Mouse (Mus musculus) small intestine, adult 2 months (tissue): ENCODE results near the gene Arih2. TPM values are rescaled to one million over a fixed set of nuclear protein-coding genes. Genes with fewer than 3 reads are reported as not detected.

ENCODE experiments used
- H3K27ac ChIP-seq: fragments of 200-500 bp; 2 replicates; pipeline ENCODE4 v1.5.1; 2012; ENCODE audit warnings: low read depth, low read length, control low read depth, inconsistent platforms; ENCODE audit not compliant: insufficient read depth
- H3K27me3 ChIP-seq: fragments of 200-500 bp; 2 replicates; pipeline ENCODE4 v1.6.1; 2012; ENCODE audit warnings: mild to moderate bottlenecking, moderate library complexity, low read length, inconsistent platforms; ENCODE audit not compliant: control insufficient read depth, insufficient read depth
- H3K36me3 ChIP-seq: fragments of 200-500 bp; 2 replicates; pipeline ENCODE4 v1.6.1; 2012; ENCODE audit warnings: mild to moderate bottlenecking, low read length, control low read depth, inconsistent platforms; ENCODE audit not compliant: control insufficient read depth, insufficient read depth
- H3K4me1 ChIP-seq: fragments of 200-500 bp; 2 replicates; pipeline ENCODE4 v1.6.1; 2012; ENCODE audit warnings: low read length, inconsistent platforms, mixed read lengths; ENCODE audit not compliant: control insufficient read depth, insufficient read depth, insufficient read length
- H3K4me3 ChIP-seq: fragments of 200-500 bp; 2 replicates; pipeline ENCODE4 v1.5.1; 2012; ENCODE audit warnings: low read depth, mild to moderate bottlenecking, control low read depth, inconsistent platforms, low read length, moderate library complexity
- CTCF ChIP-seq: fragments of 200-500 bp; IDR thresholded peaks from 2 replicates; pipeline ENCODE4 v1.5.1; 2012; ENCODE audit warnings: low read depth, mild to moderate bottlenecking, control low read depth, inconsistent platforms, low read length, moderate library complexity, mixed read lengths; ENCODE audit not compliant: insufficient replicate concordance, insufficient read length; ENCODE audit errors: extremely low read depth
- POLR2A ChIP-seq: fragments of 200-500 bp; IDR thresholded peaks from 2 replicates; pipeline ENCODE4 v1.6.1; 2012; ENCODE audit warnings: low read depth, mild to moderate bottlenecking, control low read depth, inconsistent platforms, low read length, moderate library complexity
- WGBS: fragments of 180-500 bp; shearing (Covaris S2); methylation state at CpG from one replicate; pipeline ENCODE4 v1.1.7; 2018; 5-methylcytosine and 5-hydroxymethylcytosine counted together
- polyA plus RNA-seq: library from polyadenylated mRNA; depleted of rRNA; stranded (reverse); fragments of >200 nt; gene quantifications from 2 replicates; pipeline ENCODE4 v1.2.3, GENCODE M21; 2012; rRNA removed

Gene Arih2
- polyA plus RNA-seq, 1 experiment = 22.4 TPM

GRCm38 (mm10) chr9:108566815-108567776 is 82.1 kb downstream of the Arih2 start, which contains the start of gene Ndufaf3:
Gene Ndufaf3, minus strand, starts transcription at chr9:108567434.
- Histone ChIP-seq H3K4me1 (peaks cover 17% of the 10 kb centered on the region), H3K4me3 (peak within 1 kb of the TSS; percentile 92), H3K36me3 (peaks cover 16% of the 10 kb centered on the region), H3K27ac (peak within 1 kb of the TSS; percentile 96), H3K27me3 (no peaks in the 10 kb centered on the region)
- TF ChIP-seq CTCF = peak; percentile 91
- TF ChIP-seq POLR2A = peak; percentile 99
- under 1% methylated on average over 72 of the region's 73 CpGs for WGBS

- Histone ChIP-seq H3K4me3 (peak overlapping the region; percentile 92), H3K4me1 (peaks cover 20% of the 10 kb centered on the region), H3K36me3 (peaks cover 9% of the 10 kb centered on the region), H3K27ac (peak overlapping the region; percentile 96), H3K27me3 (no peaks in the 10 kb centered on the region)
- TF ChIP-seq CTCF (no peak), POLR2A (no peak)
- WGBS = 9% methylated on average over 35 of the region's 35 CpGs
Observed at GRCm38 (mm10) chr9:108565881-108566814, 83.0 kb downstream of the Arih2 start.

- peaks cover 16% of the 10 kb centered on the region; the same call in 1 of the 2 replicates for H3K4me1 ChIP-seq
- no peak overlapping the region for H3K4me3 ChIP-seq
- TF ChIP-seq CTCF (no peak), POLR2A (no peak)
- H3K27me3 ChIP-seq = no peaks in the 10 kb centered on the region
- H3K36me3 ChIP-seq = peaks cover 13% of the 10 kb centered on the region
- H3K27ac ChIP-seq = no peak overlapping the region
- 43% methylated on average over 7 of the region's 7 CpGs for WGBS
Observed at GRCm38 (mm10) chr9:108564131-108564530, 85.1 kb downstream of the Arih2 start.

- peaks cover 15% of the 10 kb centered on the region; the same call in 1 of the 2 replicates for H3K4me1 ChIP-seq
- WGBS = 85% methylated on average over 8 of the region's 8 CpGs
- H3K27me3 ChIP-seq = no peaks in the 10 kb centered on the region
- no peak overlapping the region for H3K4me3 ChIP-seq
- peaks cover 17% of the 10 kb centered on the region for H3K36me3 ChIP-seq
- no peak overlapping the region for H3K27ac ChIP-seq
- TF ChIP-seq CTCF (no peak), POLR2A (no peak)
Observed at GRCm38 (mm10) chr9:108563671-108564070, 85.5 kb downstream of the Arih2 start.

GRCm38 (mm10) chr9:108560227-108560841 is 88.9 kb downstream of the Arih2 start, which contains the start of gene Impdh2:
Gene Impdh2, plus strand, starts transcription at chr9:108560286.
- under 1% methylated on average over 53 of the region's 53 CpGs for WGBS
- Histone ChIP-seq H3K4me1 (peaks cover 6% of the 10 kb centered on the region; the same call in 1 of the 2 replicates), H3K4me3 (peak within 1 kb of the TSS; percentile 74), H3K27ac (0 out of 2 replicates have a peak within 1 kb of the TSS, but pooled peaks have one; percentile 5), H3K27me3 (no peaks in the 10 kb centered on the region), H3K36me3 (peaks cover 45% of the 10 kb centered on the region)
- peak; percentile 70; the same call in 1 of the 2 replicates for TF ChIP-seq POLR2A
- TF ChIP-seq CTCF = no peak

GRCm38 (mm10) chr9:108559169-108559568 is 90.0 kb downstream of the Arih2 start:
- H3K27ac ChIP-seq = no peak overlapping the region
- peaks cover 6% of the 10 kb centered on the region; the same call in 1 of the 2 replicates for H3K4me1 ChIP-seq
- H3K36me3 ChIP-seq = peaks cover 53% of the 10 kb centered on the region
- no peak overlapping the region for H3K4me3 ChIP-seq
- no peaks in the 10 kb centered on the region for H3K27me3 ChIP-seq
- WGBS = 91% methylated on average over 4 of the region's 4 CpGs
- TF ChIP-seq POLR2A = no peak
- TF ChIP-seq CTCF = no peak

Other genes starting within 250 kb of the Arih2 start
- gene Ccdc36, start 220.9 kb downstream of the Arih2 start, polyA plus RNA-seq = not detected in 2 replicates
- gene BC048562, start 212.9 kb downstream of the Arih2 start, polyA plus RNA-seq = not detected in 2 replicates
- gene Ccdc71, start 188.9 kb downstream of the Arih2 start, polyA plus RNA-seq = 11.8 and 20.1 TPM in 2 replicates
- 13.4 and 19.7 TPM in 2 replicates for gene Klhdc8b, start 187.8 kb downstream of the Arih2 start, polyA plus RNA-seq
- gene Lamb2, start 169.7 kb downstream of the Arih2 start, polyA plus RNA-seq = 22.3 and 23.3 TPM in 2 replicates
- 48.5 and 84.5 TPM in 2 replicates for gene Usp19, start 158.8 kb downstream of the Arih2 start, polyA plus RNA-seq
- gene Qars, start 141.7 kb downstream of the Arih2 start, polyA plus RNA-seq = 110 and 340 TPM in 2 replicates
- gene Qrich1, start 132.6 kb downstream of the Arih2 start, polyA plus RNA-seq = 38.4 and 76.2 TPM in 2 replicates
- 23.2 and 52.9 TPM in 2 replicates for gene Impdh2, start 89.1 kb downstream of the Arih2 start, polyA plus RNA-seq
- gene Ndufaf3, start 82.0 kb downstream of the Arih2 start, polyA plus RNA-seq = 19.8 and 26.2 TPM in 2 replicates
- gene Dalrd3, start 79.5 kb downstream of the Arih2 start, polyA plus RNA-seq = 86.7 and 118 TPM in 2 replicates
- 10.7 and 15.9 TPM in 2 replicates for gene Wdr6, start 70.6 kb downstream of the Arih2 start, polyA plus RNA-seq
- gene P4htm, start 51.7 kb downstream of the Arih2 start, polyA plus RNA-seq = 3.8 and 4.8 TPM in 2 replicates
- gene Slc25a20, start 12.7 kb upstream of the Arih2 start, polyA plus RNA-seq = 19.7 and 26.0 TPM in 2 replicates
- 17.6 and 31.5 TPM in 2 replicates for gene Prkar2a, start 39.9 kb upstream of the Arih2 start, polyA plus RNA-seq
- 45.0 and 53.8 TPM in 2 replicates for gene Ip6k2, start 134.4 kb upstream of the Arih2 start, polyA plus RNA-seq
- 13.5 and 18.1 TPM in 2 replicates for gene Nckipsd, start 159.0 kb upstream of the Arih2 start, polyA plus RNA-seq
- gene Celsr3, start 176.9 kb upstream of the Arih2 start, polyA plus RNA-seq = 1.5 and 1.7 TPM in 2 replicates
- 734 and 815 TPM in 2 replicates for gene Slc26a6, start 203.9 kb upstream of the Arih2 start, polyA plus RNA-seq